ENCODE assay signal across 8 mouse cellular contexts in the genomic region with DNA sequence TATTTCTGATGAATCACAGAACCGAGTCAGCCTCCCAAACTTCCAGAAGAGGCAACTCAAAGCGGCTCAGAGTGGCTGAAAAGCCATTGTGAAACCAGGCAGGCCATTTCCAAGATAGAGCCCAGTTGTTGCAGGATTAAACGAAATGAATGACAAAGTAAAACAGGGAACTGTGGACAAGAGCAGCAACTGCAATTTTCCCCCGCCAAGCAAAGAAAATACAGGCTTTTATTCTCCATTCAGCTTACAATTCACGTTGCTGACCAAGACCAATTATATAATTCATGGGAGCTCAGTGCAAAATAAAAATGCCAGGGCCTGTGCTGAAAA. TPM values are rescaled to one million over a fixed set of nuclear protein-coding genes. Genes with fewer than 3 reads are reported as not detected.
DNase-seq lines count a peak whose midpoint lies in the region; ATAC-seq and TF ChIP-seq lines count a peak whose summit lies in the region.

No protein-coding gene starts in this region.

- no peaks in the 10 kb centered on the region for H3K79me2 ChIP-seq in myocyte (ENCODE audit: control insufficient read depth, insufficient read depth)

- peak; percentile 12 for DNase-seq in right cerebral cortex, postnatal 25 days
- no peak for DNase-seq in right cerebral cortex, postnatal 14 days
- peak; percentile 26 for DNase-seq in embryonic facial prominence, embryonic 10.5 days (ENCODE audit: low spot score)
- peak; percentile 7 to 30 for DNase-seq in heart, postnatal 36 days
- DNase-seq in thymus, postnatal 36 days: no peak
- no peak for DNase-seq in urinary bladder, postnatal 4 days (ENCODE audit: low spot score in 2 of 2)

- intact Hi-C loops in heart, postnatal 36 days (cut with DNase I): loop anchor here (5.0 kb wide), 1 partner anchor 178 kb away; a partner anchor contains a TSS

- no peaks in the 10 kb centered on the region for H3K27me3 ChIP-seq in embryonic facial prominence, embryonic 10.5 days (replicated peaks; ENCODE audit: low read depth, poor library complexity, severe bottlenecking)
- H3K27me3 ChIP-seq in limb, embryonic 12.5 days: no peaks in the 10 kb centered on the region
- no peaks in the 10 kb centered on the region for H3K27me3 ChIP-seq in myocyte (ENCODE audit: control insufficient read depth, insufficient read depth, insufficient read length)

- peaks cover 25% of the 10 kb centered on the region for H3K36me3 ChIP-seq in embryonic facial prominence, embryonic 10.5 days (replicated peaks)
- no peaks in the 10 kb centered on the region for H3K36me3 ChIP-seq in limb, embryonic 12.5 days
- H3K36me3 ChIP-seq in myocyte (ENCODE audit: control insufficient read depth, insufficient read depth): no peaks in the 10 kb centered on the region

- peak overlapping the region; percentile 45 for H3K4me3 ChIP-seq in embryonic facial prominence, embryonic 10.5 days
- peak overlapping the region; percentile 33; the same call in 1 of the 2 replicates for H3K4me3 ChIP-seq in limb, embryonic 12.5 days (replicated peaks)
- peak overlapping the region; percentile 15 for H3K4me3 ChIP-seq in myocyte

- no peak for ATAC-seq in limb, embryonic 12.5 days (ENCODE audit: insufficient number of reproducible peaks, insufficient read depth, low FRiP score, low TSS enrichment, low read depth)

- no peak for TF ChIP-seq POLR2A in myocyte (IDR thresholded peaks at IDR 0.05; ENCODE audit: insufficient read length, low read depth)

- 9% methylated on average over 5 of the region's 5 CpGs for WGBS in embryonic facial prominence, embryonic 10.5 days
- 14% methylated on average over 5 of the region's 5 CpGs for WGBS in limb, embryonic 12.5 days

- H3K9me3 ChIP-seq in embryonic facial prominence, embryonic 10.5 days: no peaks in the 10 kb centered on the region
- no peaks in the 10 kb centered on the region for H3K9me3 ChIP-seq in limb, embryonic 12.5 days

- H3K4me2 ChIP-seq in limb, embryonic 12.5 days: peak overlapping the region; percentile 59
- peak overlapping the region; percentile 84 for H3K4me2 ChIP-seq in myocyte (ENCODE audit: low read depth)

- H3K27ac ChIP-seq in embryonic facial prominence, embryonic 10.5 days (replicated peaks): peak overlapping the region; percentile 82
- peak overlapping the region; percentile 82 for H3K27ac ChIP-seq in limb, embryonic 12.5 days

- no peak overlapping the region; the same call in 1 of the 2 replicates for H3K9ac ChIP-seq in limb, embryonic 12.5 days (replicated peaks)

- H3ac ChIP-seq in myocyte (ENCODE audit: control insufficient read depth, insufficient read length): no peak overlapping the region

- H3K4me1 ChIP-seq in embryonic facial prominence, embryonic 10.5 days: peaks cover 31% of the 10 kb centered on the region
- H3K4me1 ChIP-seq in limb, embryonic 12.5 days (replicated peaks): peaks cover 17% of the 10 kb centered on the region

TF ChIP-seq in myocyte, 11 proteins besides CTCF, POLR2A, EP300 and RAD21:
- TF ChIP-seq CEBPB (IDR thresholded peaks at IDR 0.05; ENCODE audit: insufficient read depth, poor library complexity, severe bottlenecking) (no peak), MYOD1 (IDR thresholded peaks at IDR 0.05; ENCODE audit: control insufficient read depth in 1 of 3, insufficient read length in 2 of 3, low read depth in 2 of 3) (no peak), REST (IDR thresholded peaks at IDR 0.05; ENCODE audit: insufficient read depth, insufficient read length) (no peak), MYOG (IDR thresholded peaks at IDR 0.05; ENCODE audit: control insufficient read depth in 1 of 3, insufficient read depth in 1 of 3, insufficient read length in 2 of 3, low read depth in 2 of 3) (no peak), TCF12 (IDR thresholded peaks at IDR 0.05; ENCODE audit: insufficient read depth, poor library complexity, severe bottlenecking) (no peak), SRF (IDR thresholded peaks at IDR 0.05; ENCODE audit: control insufficient read depth, insufficient read length, low read depth) (no peak), TCF3 (IDR thresholded peaks at IDR 0.05; ENCODE audit: insufficient read length, low read depth) (no peak), MAX (IDR thresholded peaks at IDR 0.05; ENCODE audit: low read depth) (no peak), USF1 (IDR thresholded peaks at IDR 0.05; ENCODE audit: low read depth) (no peak), E2F4 (IDR thresholded peaks at IDR 0.05; ENCODE audit: insufficient read depth) (no peak), POLR2AphosphoS2 (IDR thresholded peaks at IDR 0.05; ENCODE audit: insufficient read length, low read depth) (no peak)

RNA-seq across cellular contexts. Expression of a gene that starts 46.9 kb away (rescaled TPM):
- polyA plus RNA-seq in embryonic facial prominence, embryonic 10.5 days (2016; fragmentation: Nextera tagmentation; extraction: Ambion mirVana): 74.4 and 83.9 TPM in 2 replicates
- total RNA-seq in heart, postnatal 36 days (2021): 1 to 10 TPM; 6.3 to 7.1 TPM
- polyA plus RNA-seq in limb, embryonic 12.5 days (2016; fragmentation: Nextera tagmentation; extraction: Ambion mirVana): 35.1 and 38.9 TPM in 2 replicates
- polyA plus RNA-seq in myocyte (2012; fragmentation: generic; extraction: Trizol): 2.3 TPM

Comparison
In these comparisons a context has a peak if more than half of its experiments do, and no peak if none do; other contexts are left out.
1. DNase-seq: peak in right cerebral cortex, postnatal 25 days (single experiment), embryonic facial prominence, embryonic 10.5 days (single experiment) and heart, postnatal 36 days (2 of 2); none in right cerebral cortex, postnatal 14 days (single experiment), thymus, postnatal 36 days (0 of 2) and urinary bladder, postnatal 4 days (0 of 2).
2. RNA of a gene that starts 46.9 kb away (polyA plus RNA-seq): 74.4 to 83.9 TPM in embryonic facial prominence, embryonic 10.5 days and 35.1 to 38.9 TPM in limb, embryonic 12.5 days; 2.3 TPM in myocyte (single experiment); every median in the first group is over 10 times any median in the second.
3. Peak in every context shown above with its lines, with median percentiles within 50 percentile points of each other: H3K4me3 ChIP-seq.